20 mouse cellular contexts compared by ENCODE assay signal in the genomic region with DNA sequence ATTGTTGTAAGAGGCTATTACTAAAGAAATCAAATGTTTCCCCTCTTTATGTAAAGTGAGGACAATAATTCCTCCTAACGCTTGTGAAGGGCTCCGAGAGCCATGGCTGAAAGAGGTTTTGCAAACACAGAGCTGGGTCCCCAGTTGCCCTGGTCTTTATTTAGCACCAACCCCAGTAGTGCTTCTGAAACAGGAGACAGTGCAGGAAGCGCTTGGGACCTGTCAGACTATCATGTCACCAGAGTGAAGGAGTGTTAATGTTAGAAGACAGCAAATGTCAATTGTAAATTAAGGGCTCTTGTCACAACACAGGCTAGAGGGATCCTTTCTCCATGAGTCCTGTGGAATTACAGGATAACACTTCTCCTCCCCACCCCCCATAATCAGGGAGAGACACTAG.
DNase-seq lines count a peak whose midpoint lies in the region; ATAC-seq lines count a peak whose summit lies in the region.
"Had no signal": no experiment of that assay in that cellular context is flagged by ENCODE, and none has a peak within 500 bp of the region (broad histone marks: within the 10 kb centered on the region; RNA-seq: fewer than 3 reads in every experiment).

No protein-coding gene starts in this region.

- ATAC-seq in heart, embryonic 11.5 days (replicated peaks; ENCODE audit: insufficient number of reproducible peaks, low FRiP score, low TSS enrichment) = 0 out of 2 replicates have a peak, but pooled peaks have one; percentile 32
- peak; percentile 62; the same call in 1 of the 2 replicates for ATAC-seq in kidney, embryonic 14.5 days (ENCODE audit: low FRiP score, low TSS enrichment)
- ATAC-seq: forebrain, embryonic 16.5 days; hindbrain, postnatal 0 days had no signal

- no peaks in the 10 kb centered on the region for H3K36me3 ChIP-seq in heart, embryonic 11.5 days (ENCODE audit: control insufficient read depth, insufficient read depth, low read length)
- no peaks in the 10 kb centered on the region for H3K36me3 ChIP-seq in kidney, embryonic 14.5 days (ENCODE audit: control insufficient read depth, insufficient read depth, low read length)
- H3K36me3 ChIP-seq: embryonic facial prominence, embryonic 13.5 days; forebrain, embryonic 12.5 days; hindbrain, embryonic 13.5 days had no signal

- no peak overlapping the region for H3K4me2 ChIP-seq in heart, embryonic 11.5 days
- H3K4me2 ChIP-seq in kidney, embryonic 14.5 days (replicated peaks; ENCODE audit: low read depth, low read length) = no peak overlapping the region
- H3K4me2 ChIP-seq: embryonic facial prominence, embryonic 13.5 days; forebrain, embryonic 12.5 days; hindbrain, embryonic 13.5 days had no signal

- H3K9ac ChIP-seq in heart, embryonic 11.5 days (ENCODE audit: low read depth, low read length) = no peak overlapping the region
- H3K9ac ChIP-seq in kidney, embryonic 14.5 days (ENCODE audit: low read depth, low read length) = no peak overlapping the region
- H3K9ac ChIP-seq: embryonic facial prominence, embryonic 13.5 days; forebrain, embryonic 12.5 days; hindbrain, embryonic 13.5 days had no signal

- H3K27me3 ChIP-seq in heart, embryonic 11.5 days (ENCODE audit: control insufficient read depth, insufficient read depth, low read length) = no peaks in the 10 kb centered on the region
- H3K27me3 ChIP-seq in kidney, embryonic 14.5 days (ENCODE audit: control insufficient read depth, insufficient read depth, low read length) = no peaks in the 10 kb centered on the region
- H3K27me3 ChIP-seq: embryonic facial prominence, embryonic 13.5 days; forebrain, embryonic 12.5 days; hindbrain, embryonic 13.5 days had no signal

- H3K27ac ChIP-seq in heart, embryonic 11.5 days (ENCODE audit: low read depth, low read length) = no peak overlapping the region
- no peak overlapping the region for H3K27ac ChIP-seq in kidney, embryonic 14.5 days (ENCODE audit: low read depth, low read length)
- H3K27ac ChIP-seq: embryonic facial prominence, embryonic 13.5 days; forebrain, embryonic 12.5 days; heart, adult 2 months; hindbrain, embryonic 13.5 days; hindbrain, postnatal 0 days had no signal

- 49% methylated on average over 3 of the region's 3 CpGs for WGBS in heart, embryonic 11.5 days (ENCODE audit: insufficient replicate concordance)
- WGBS in kidney, embryonic 14.5 days = 56% methylated on average over 3 of the region's 3 CpGs

- H3K4me1 ChIP-seq in heart, embryonic 11.5 days (ENCODE audit: control insufficient read depth, insufficient read depth, low read length) = peaks cover 12% of the 10 kb centered on the region
- no peaks in the 10 kb centered on the region for H3K4me1 ChIP-seq in kidney, embryonic 14.5 days (ENCODE audit: control insufficient read depth, insufficient read depth, low read length)
- H3K4me1 ChIP-seq: embryonic facial prominence, embryonic 13.5 days; forebrain, embryonic 12.5 days had no signal

- H3K9me3 ChIP-seq in heart, embryonic 11.5 days (replicated peaks; ENCODE audit: control insufficient read depth, low read length) = no peaks in the 10 kb centered on the region
- no peaks in the 10 kb centered on the region for H3K9me3 ChIP-seq in kidney, embryonic 14.5 days (ENCODE audit: control insufficient read depth, low read length)
- H3K9me3 ChIP-seq: embryonic facial prominence, embryonic 13.5 days; forebrain, embryonic 12.5 days; hindbrain, embryonic 13.5 days had no signal

- intact Hi-C loops in heart, postnatal 10 days (cut with DNase I) = no loop called here
- intact Hi-C loops in gastrocnemius, postnatal 14 days (cut with DNase I; ENCODE audit: low total_unique reads) = no loop called here

- no peak for DNase-seq in heart, postnatal 10 days
- no peak for DNase-seq in kidney, adult 18-20 months
- peak; percentile 17 for DNase-seq in gastrocnemius, postnatal 14 days
- DNase-seq in gastrocnemius, postnatal 25 days = peak; percentile 19
- DNase-seq in retina, postnatal 1 day = no peak
- DNase-seq: adrenal gland, adult 2 months; adrenal gland, postnatal 25 days; cerebellum, adult 18-20 months; cerebellum, adult 9-11 months; cerebellum, postnatal 36 days; heart, adult 2 months; heart, postnatal 36 days; kidney, adult 8-10 months had no signal

- no peak overlapping the region for H3K4me3 ChIP-seq in heart, embryonic 11.5 days (ENCODE audit: low read depth, low read length)
- no peak overlapping the region for H3K4me3 ChIP-seq in kidney, embryonic 14.5 days (ENCODE audit: low read length)
- H3K4me3 ChIP-seq: embryonic facial prominence, embryonic 13.5 days; forebrain, embryonic 12.5 days; heart, adult 2 months; hindbrain, embryonic 13.5 days had no signal

Comparison
In these comparisons a context has a peak if more than half of its experiments do, and no peak if none do; other contexts are left out.
1. DNase-seq: peak in gastrocnemius, postnatal 14 days (single experiment) and gastrocnemius, postnatal 25 days (single experiment); none in heart, postnatal 10 days (0 of 2), kidney, adult 18-20 months (single experiment) and retina, postnatal 1 day (single experiment).